Mouse (Mus musculus): ENCODE measurements around the gene Ppp1r26. TPM values are rescaled to one million over a fixed set of nuclear protein-coding genes. Genes with fewer than 3 reads are reported as not detected.

Gene Ppp1r26
- polyA plus RNA-seq, 1 experiment from 2014 or later: 2.4 TPM

GRCm38 (mm10) chr2:28433512-28433911, 13.1 kb upstream of the Ppp1r26 start:
- 0% methylated on average over 1 of the region's 2 CpGs for WGBS
- no peaks in the 10 kb centered on the region for H3K36me3 ChIP-seq (ENCODE audit: insufficient read depth, low read length)
- H3K4me1 ChIP-seq (replicated peaks; ENCODE audit: insufficient read depth, low read length): no peaks in the 10 kb centered on the region
- H3K4me3 ChIP-seq (replicated peaks; ENCODE audit: low read depth, low read length): no peak overlapping the region
- H3K9ac ChIP-seq (ENCODE audit: low read depth, low read length): no peak overlapping the region
- no peak overlapping the region for H3K27ac ChIP-seq
- DNase-seq (ENCODE audit: low spot score): peak; percentile 19
- no peak for ATAC-seq (replicated peaks; ENCODE audit: low FRiP score, low read depth)
- H3K9me3 ChIP-seq (replicated peaks; ENCODE audit: low read length): no peaks in the 10 kb centered on the region
- no peak overlapping the region for H3K4me2 ChIP-seq (ENCODE audit: low read length)
- TF ChIP-seq CTCF (IDR thresholded peaks at IDR 0.05; ENCODE audit: low read depth): no peak
- H3K27me3 ChIP-seq (ENCODE audit: insufficient read depth, low read length): no peaks in the 10 kb centered on the region

GRCm38 (mm10) chr2:28435401-28435800, 11.2 kb upstream of the Ppp1r26 start:
- 89% methylated on average over 11 of the region's 11 CpGs for WGBS
- no peak for TF ChIP-seq CTCF (IDR thresholded peaks at IDR 0.05; ENCODE audit: low read depth)
- Histone ChIP-seq H3K27me3 (ENCODE audit: insufficient read depth, low read length) (no peaks in the 10 kb centered on the region), H3K9me3 (replicated peaks; ENCODE audit: low read length) (no peaks in the 10 kb centered on the region), H3K4me2 (ENCODE audit: low read length) (no peak overlapping the region), H3K36me3 (ENCODE audit: insufficient read depth, low read length) (no peaks in the 10 kb centered on the region), H3K9ac (ENCODE audit: low read depth, low read length) (no peak overlapping the region), H3K27ac (no peak overlapping the region), H3K4me3 (replicated peaks; ENCODE audit: low read depth, low read length) (no peak overlapping the region), H3K4me1 (replicated peaks; ENCODE audit: insufficient read depth, low read length) (no peaks in the 10 kb centered on the region)
- no peak for ATAC-seq (replicated peaks; ENCODE audit: low FRiP score, low read depth)
- no peak for DNase-seq (ENCODE audit: low spot score)

GRCm38 (mm10) chr2:28440842-28441241, 5.8 kb upstream of the Ppp1r26 start:
- Histone ChIP-seq H3K4me2 (ENCODE audit: low read length) (no peak overlapping the region), H3K9ac (ENCODE audit: low read depth, low read length) (no peak overlapping the region), H3K36me3 (ENCODE audit: insufficient read depth, low read length) (no peaks in the 10 kb centered on the region), H3K4me1 (replicated peaks; ENCODE audit: insufficient read depth, low read length) (no peaks in the 10 kb centered on the region), H3K27me3 (ENCODE audit: insufficient read depth, low read length) (no peaks in the 10 kb centered on the region), H3K9me3 (replicated peaks; ENCODE audit: low read length) (no peaks in the 10 kb centered on the region), H3K4me3 (replicated peaks; ENCODE audit: low read depth, low read length) (no peak overlapping the region), H3K27ac (no peak overlapping the region)
- ATAC-seq (replicated peaks; ENCODE audit: low FRiP score, low read depth) (no peak), DNase-seq (ENCODE audit: low spot score) (no peak)
- no peak for TF ChIP-seq CTCF (IDR thresholded peaks at IDR 0.05; ENCODE audit: low read depth)
- WGBS: 65% methylated on average over 6 of the region's 6 CpGs

GRCm38 (mm10) chr2:28445082-28445481, 1.5 kb upstream of the Ppp1r26 start:
- ATAC-seq (replicated peaks; ENCODE audit: low FRiP score, low read depth) (no peak), DNase-seq (ENCODE audit: low spot score) (no peak)
- Histone ChIP-seq H3K36me3 (ENCODE audit: insufficient read depth, low read length) (0 out of 2 replicates have a peak, but pooled peaks cover under 1% of the 10 kb centered on the region), H3K4me3 (replicated peaks; ENCODE audit: low read depth, low read length) (no peak overlapping the region), H3K27ac (no peak overlapping the region), H3K27me3 (ENCODE audit: insufficient read depth, low read length) (no peaks in the 10 kb centered on the region), H3K9me3 (replicated peaks; ENCODE audit: low read length) (no peaks in the 10 kb centered on the region), H3K4me2 (ENCODE audit: low read length) (no peak overlapping the region), H3K4me1 (replicated peaks; ENCODE audit: insufficient read depth, low read length) (no peaks in the 10 kb centered on the region), H3K9ac (ENCODE audit: low read depth, low read length) (no peak overlapping the region)
- TF ChIP-seq CTCF (IDR thresholded peaks at IDR 0.05; ENCODE audit: low read depth): no peak
- 75% methylated on average over 4 of the region's 4 CpGs for WGBS

GRCm38 (mm10) chr2:28446181-28446514, 452 bp upstream of the Ppp1r26 start:
- no peaks in the 10 kb centered on the region for H3K9me3 ChIP-seq (replicated peaks; ENCODE audit: low read length)
- DNase-seq (ENCODE audit: low spot score) (no peak), ATAC-seq (replicated peaks; ENCODE audit: low FRiP score, low read depth) (no peak)
- H3K4me3 ChIP-seq (replicated peaks; ENCODE audit: low read depth, low read length): peak overlapping the region; percentile 72
- no peaks in the 10 kb centered on the region for H3K27me3 ChIP-seq (ENCODE audit: insufficient read depth, low read length)
- H3K4me1 ChIP-seq (replicated peaks; ENCODE audit: insufficient read depth, low read length): no peaks in the 10 kb centered on the region
- 12% methylated on average over 5 of the region's 5 CpGs for WGBS
- H3K36me3 ChIP-seq (ENCODE audit: insufficient read depth, low read length): peaks cover 6% of the 10 kb centered on the region; the same call in 1 of the 2 replicates
- peak overlapping the region; percentile 75 for H3K9ac ChIP-seq (ENCODE audit: low read depth, low read length)
- peak overlapping the region; percentile 96 for H3K4me2 ChIP-seq (ENCODE audit: low read length)
- peak overlapping the region; percentile 63; the same call in 1 of the 2 replicates for H3K27ac ChIP-seq
- TF ChIP-seq CTCF (IDR thresholded peaks at IDR 0.05; ENCODE audit: low read depth): no peak

- Histone ChIP-seq H3K4me2 (ENCODE audit: low read length) (peak overlapping the region; percentile 96), H3K4me1 (replicated peaks; ENCODE audit: insufficient read depth, low read length) (no peaks in the 10 kb centered on the region), H3K9ac (ENCODE audit: low read depth, low read length) (peak overlapping the region; percentile 75), H3K36me3 (ENCODE audit: insufficient read depth, low read length) (peaks cover 6% of the 10 kb centered on the region; the same call in 1 of the 2 replicates), H3K9me3 (replicated peaks; ENCODE audit: low read length) (no peaks in the 10 kb centered on the region), H3K27ac (peak overlapping the region; percentile 63), H3K27me3 (ENCODE audit: insufficient read depth, low read length) (no peaks in the 10 kb centered on the region), H3K4me3 (replicated peaks; ENCODE audit: low read depth, low read length) (peak overlapping the region; percentile 72)
- TF ChIP-seq CTCF (IDR thresholded peaks at IDR 0.05; ENCODE audit: low read depth): no peak
- DNase-seq (ENCODE audit: low spot score) (peak; percentile 21), ATAC-seq (replicated peaks; ENCODE audit: low FRiP score, low read depth) (peak; percentile 41)
- 6% methylated on average over 11 of the region's 11 CpGs for WGBS
Observed at GRCm38 (mm10) chr2:28447315-28447670, 693 bp downstream of the Ppp1r26 start.

- H3K27ac ChIP-seq: no peak overlapping the region
- H3K36me3 ChIP-seq (ENCODE audit: insufficient read depth, low read length): peaks cover 6% of the 10 kb centered on the region; the same call in 1 of the 2 replicates
- WGBS: 91% methylated on average over 11 of the region's 11 CpGs
- H3K9me3 ChIP-seq (replicated peaks; ENCODE audit: low read length): no peaks in the 10 kb centered on the region
- no peak overlapping the region for H3K4me2 ChIP-seq (ENCODE audit: low read length)
- no peak overlapping the region for H3K4me3 ChIP-seq (replicated peaks; ENCODE audit: low read depth, low read length)
- no peak for TF ChIP-seq CTCF (IDR thresholded peaks at IDR 0.05; ENCODE audit: low read depth)
- no peaks in the 10 kb centered on the region for H3K27me3 ChIP-seq (ENCODE audit: insufficient read depth, low read length)
- H3K9ac ChIP-seq (ENCODE audit: low read depth, low read length): no peak overlapping the region
- no peaks in the 10 kb centered on the region for H3K4me1 ChIP-seq (replicated peaks; ENCODE audit: insufficient read depth, low read length)
- ATAC-seq (replicated peaks; ENCODE audit: low FRiP score, low read depth): no peak
- DNase-seq (ENCODE audit: low spot score): no peak
Observed at GRCm38 (mm10) chr2:28451663-28452062, 5.1 kb downstream of the Ppp1r26 start.
